ENCODE assay signal across 15 mouse cellular contexts in genomic region chr13:83762484-83762883, GRCm38 (mm10).
DNase-seq lines count a peak whose midpoint lies in the region; ATAC-seq and TF ChIP-seq lines count a peak whose summit lies in the region.
"Had no signal": no experiment of that assay in that cellular context is flagged by ENCODE, and none has a peak within 500 bp of the region (broad histone marks: within the 10 kb centered on the region; RNA-seq: fewer than 3 reads in every experiment).

No protein-coding gene starts in this region.

- H3K4me1 ChIP-seq in forebrain, embryonic 13.5 days = 0 out of 2 replicates have a peak, but pooled peaks cover 5% of the 10 kb centered on the region
- no peaks in the 10 kb centered on the region for H3K4me1 ChIP-seq in forebrain, embryonic 12.5 days
- peaks cover 4% of the 10 kb centered on the region for H3K4me1 ChIP-seq in forebrain, embryonic 16.5 days (replicated peaks; ENCODE audit: control insufficient read depth, insufficient read depth, low read length)
- no peaks in the 10 kb centered on the region for H3K4me1 ChIP-seq in forebrain, postnatal 0 days (ENCODE audit: insufficient read depth)
- H3K4me1 ChIP-seq: embryonic facial prominence, embryonic 10.5 days; embryonic facial prominence, embryonic 12.5 days had no signal

- TF ChIP-seq CTCF in forebrain, postnatal 0 days (IDR thresholded peaks at IDR 0.05; ENCODE audit: low read depth) = no peak

- DNase-seq in forebrain, postnatal 0 days = no peak
- no peak for DNase-seq in layer of hippocampus, postnatal 25 days (ENCODE audit: extremely low spot score in 1 of 2, low spot score in 1 of 2)
- DNase-seq: adrenal gland, adult 2 months; adrenal gland, postnatal 10 days; adrenal gland, postnatal 25 days; cerebellum, adult 11-12 months; cerebellum, adult 2 months; cerebellum, adult 9-11 months; cerebellum, postnatal 25 days had no signal

- no peak overlapping the region for H3K9ac ChIP-seq in forebrain, embryonic 13.5 days
- H3K9ac ChIP-seq in forebrain, embryonic 12.5 days = no peak overlapping the region
- H3K9ac ChIP-seq in forebrain, embryonic 16.5 days (replicated peaks; ENCODE audit: low read depth, low read length) = no peak overlapping the region
- no peak overlapping the region for H3K9ac ChIP-seq in forebrain, postnatal 0 days
- H3K9ac ChIP-seq: embryonic facial prominence, embryonic 12.5 days; forebrain, embryonic 15.5 days had no signal

- no peaks in the 10 kb centered on the region for H3K36me3 ChIP-seq in forebrain, embryonic 13.5 days (ENCODE audit: poor library complexity, severe bottlenecking)
- H3K36me3 ChIP-seq in forebrain, embryonic 12.5 days (replicated peaks) = no peaks in the 10 kb centered on the region
- no peaks in the 10 kb centered on the region for H3K36me3 ChIP-seq in forebrain, embryonic 16.5 days (ENCODE audit: control insufficient read depth, insufficient read depth)
- H3K36me3 ChIP-seq in forebrain, postnatal 0 days (ENCODE audit: insufficient read depth) = no peaks in the 10 kb centered on the region
- H3K36me3 ChIP-seq: embryonic facial prominence, embryonic 10.5 days; embryonic facial prominence, embryonic 12.5 days; forebrain, embryonic 15.5 days had no signal

- no peak overlapping the region for H3K27ac ChIP-seq in forebrain, embryonic 13.5 days
- H3K27ac ChIP-seq in forebrain, embryonic 12.5 days = no peak overlapping the region
- no peak overlapping the region for H3K27ac ChIP-seq in forebrain, embryonic 16.5 days (ENCODE audit: low read length)
- no peak overlapping the region for H3K27ac ChIP-seq in forebrain, postnatal 0 days (ENCODE audit: low read depth, low read length)
- H3K27ac ChIP-seq: embryonic facial prominence, embryonic 10.5 days; embryonic facial prominence, embryonic 12.5 days had no signal

- 59% methylated on average over 1 of the region's 1 CpGs for WGBS in forebrain, embryonic 13.5 days
- 82% methylated on average over 1 of the region's 1 CpGs for WGBS in forebrain, embryonic 12.5 days
- WGBS in forebrain, embryonic 16.5 days = 33% methylated on average over 1 of the region's 1 CpGs
- 54% methylated on average over 1 of the region's 1 CpGs for WGBS in forebrain, postnatal 0 days

- peak; percentile 59; the same call in 1 of the 2 replicates for ATAC-seq in forebrain, embryonic 13.5 days
- ATAC-seq in forebrain, embryonic 12.5 days (ENCODE audit: low FRiP score) = no peak
- ATAC-seq in forebrain, embryonic 16.5 days = peak; percentile 64; the same call in 1 of the 2 replicates
- ATAC-seq in forebrain, postnatal 0 days = no peak

- H3K4me3 ChIP-seq in forebrain, embryonic 13.5 days = no peak overlapping the region
- no peak overlapping the region for H3K4me3 ChIP-seq in forebrain, embryonic 12.5 days (replicated peaks)
- no peak overlapping the region for H3K4me3 ChIP-seq in forebrain, embryonic 16.5 days (replicated peaks; ENCODE audit: low read length)
- H3K4me3 ChIP-seq in forebrain, postnatal 0 days (ENCODE audit: low read depth, low read length) = no peak overlapping the region
- H3K4me3 ChIP-seq: embryonic facial prominence, embryonic 10.5 days; embryonic facial prominence, embryonic 12.5 days; forebrain, embryonic 15.5 days had no signal

- H3K27me3 ChIP-seq in forebrain, embryonic 13.5 days = no peaks in the 10 kb centered on the region
- H3K27me3 ChIP-seq in forebrain, embryonic 12.5 days = no peaks in the 10 kb centered on the region
- H3K27me3 ChIP-seq in forebrain, embryonic 16.5 days (replicated peaks; ENCODE audit: control insufficient read depth, insufficient read depth, low read length) = no peaks in the 10 kb centered on the region
- H3K27me3 ChIP-seq in forebrain, postnatal 0 days (ENCODE audit: insufficient read depth, low read length) = no peaks in the 10 kb centered on the region
- H3K27me3 ChIP-seq: embryonic facial prominence, embryonic 12.5 days; forebrain, embryonic 15.5 days had no signal

- no peak overlapping the region for H3K4me2 ChIP-seq in forebrain, embryonic 13.5 days
- H3K4me2 ChIP-seq in forebrain, embryonic 12.5 days = no peak overlapping the region
- no peak overlapping the region for H3K4me2 ChIP-seq in forebrain, embryonic 16.5 days (ENCODE audit: low read length)
- H3K4me2 ChIP-seq in forebrain, postnatal 0 days (ENCODE audit: low read depth) = no peak overlapping the region
- H3K4me2 ChIP-seq: embryonic facial prominence, embryonic 12.5 days; forebrain, embryonic 15.5 days had no signal

- H3K9me3 ChIP-seq in forebrain, embryonic 13.5 days (replicated peaks) = no peaks in the 10 kb centered on the region
- no peaks in the 10 kb centered on the region for H3K9me3 ChIP-seq in forebrain, embryonic 12.5 days
- H3K9me3 ChIP-seq in forebrain, embryonic 16.5 days (ENCODE audit: control insufficient read depth, low read length) = no peaks in the 10 kb centered on the region
- no peaks in the 10 kb centered on the region for H3K9me3 ChIP-seq in forebrain, postnatal 0 days (ENCODE audit: low read length)
- H3K9me3 ChIP-seq: embryonic facial prominence, embryonic 10.5 days; embryonic facial prominence, embryonic 12.5 days; forebrain, embryonic 15.5 days had no signal

Comparison
In these comparisons a context has a peak if more than half of its experiments do, and no peak if none do; other contexts are left out.
1. ATAC-seq: peak in forebrain, embryonic 13.5 days (single experiment) and forebrain, embryonic 16.5 days (single experiment); none in forebrain, embryonic 12.5 days (single experiment) and forebrain, postnatal 0 days (single experiment).